Comparison of ENCODE assay signal across 20 mouse cellular contexts in genomic region chr16:9785821-9786220, GRCm38 (mm10).
DNase-seq lines count a peak whose midpoint lies in the region; ATAC-seq and TF ChIP-seq lines count a peak whose summit lies in the region.
"Had no signal": no experiment of that assay in that cellular context is flagged by ENCODE, and none has a peak within 500 bp of the region (broad histone marks: within the 10 kb centered on the region; RNA-seq: fewer than 3 reads in every experiment).

No protein-coding gene starts in this region.

- no peaks in the 10 kb centered on the region for H3K27me3 ChIP-seq in forebrain, embryonic 13.5 days
- H3K27me3 ChIP-seq: embryonic facial prominence, embryonic 13.5 days; embryonic facial prominence, embryonic 15.5 days had no signal

- peak overlapping the region; percentile 91 for H3K27ac ChIP-seq in layer of hippocampus, adult 2 months
- no peak overlapping the region for H3K27ac ChIP-seq in forebrain, embryonic 13.5 days
- H3K27ac ChIP-seq: embryonic facial prominence, embryonic 13.5 days; embryonic facial prominence, embryonic 15.5 days had no signal

- H3K4me3 ChIP-seq in layer of hippocampus, adult 2 months, result no peak overlapping the region
- H3K4me3 ChIP-seq in forebrain, embryonic 13.5 days, result no peak overlapping the region
- H3K4me3 ChIP-seq: embryonic facial prominence, embryonic 13.5 days; embryonic facial prominence, embryonic 15.5 days had no signal

- no peaks in the 10 kb centered on the region for H3K4me1 ChIP-seq in forebrain, embryonic 13.5 days
- H3K4me1 ChIP-seq: embryonic facial prominence, embryonic 13.5 days; embryonic facial prominence, embryonic 15.5 days had no signal

- DNase-seq in layer of hippocampus, adult 11-12 months (ENCODE audit: low spot score), result peak; percentile 63
- DNase-seq in layer of hippocampus, adult 9-10 months (ENCODE audit: low spot score), result no peak
- peak; percentile 57 to 73 for DNase-seq in layer of hippocampus, adult 2 months (ENCODE audit: low spot score in 2 of 2)
- DNase-seq in layer of hippocampus, postnatal 25 days (ENCODE audit: extremely low spot score in 1 of 2, low spot score in 1 of 2), result no peak
- peak; percentile 85 for DNase-seq in layer of hippocampus, adult 9-11 months
- DNase-seq in ovary, postnatal 10 days (ENCODE audit: low spot score), result no peak
- DNase-seq: adrenal gland, adult 2 months; adrenal gland, postnatal 10 days; adrenal gland, postnatal 25 days; cerebellum, adult 11 months; cerebellum, adult 18-20 months; cerebellum, adult 8-10 months; cerebellum, adult 9-11 months; cerebellum, postnatal 14 days; cerebellum, postnatal 36 days; embryo, embryonic 11 days had no signal

- no peak for TF ChIP-seq CTCF in layer of hippocampus, adult 2 months (conservative IDR thresholded peaks at IDR 0.05)

- H3K9ac ChIP-seq in forebrain, embryonic 13.5 days, result no peak overlapping the region
- H3K9ac ChIP-seq: embryonic facial prominence, embryonic 13.5 days; embryonic facial prominence, embryonic 15.5 days had no signal

- H3K4me2 ChIP-seq in forebrain, embryonic 13.5 days, result no peak overlapping the region
- H3K4me2 ChIP-seq: embryonic facial prominence, embryonic 13.5 days; embryonic facial prominence, embryonic 15.5 days had no signal

- WGBS in forebrain, embryonic 13.5 days, result 90% methylated on average over 4 of the region's 4 CpGs

- no peak for ATAC-seq in forebrain, embryonic 13.5 days
- ATAC-seq: forebrain, embryonic 14.5 days had no signal

- no peaks in the 10 kb centered on the region for H3K9me3 ChIP-seq in forebrain, embryonic 13.5 days (replicated peaks)
- H3K9me3 ChIP-seq: embryonic facial prominence, embryonic 13.5 days; embryonic facial prominence, embryonic 15.5 days had no signal

- H3K36me3 ChIP-seq in forebrain, embryonic 13.5 days (ENCODE audit: poor library complexity, severe bottlenecking), result no peaks in the 10 kb centered on the region
- H3K36me3 ChIP-seq: embryonic facial prominence, embryonic 13.5 days; embryonic facial prominence, embryonic 15.5 days had no signal

Comparison
In these comparisons a context has a peak if more than half of its experiments do, and no peak if none do; other contexts are left out.
1. DNase-seq: peak in layer of hippocampus, adult 11-12 months (single experiment), layer of hippocampus, adult 2 months (2 of 2) and layer of hippocampus, adult 9-11 months (single experiment); none in layer of hippocampus, adult 9-10 months (single experiment), layer of hippocampus, postnatal 25 days (0 of 2) and ovary, postnatal 10 days (single experiment).